Mouse (Mus musculus): ENCODE data around the gene Vcl. TPM values are rescaled to one million over a fixed set of nuclear protein-coding genes. Genes with fewer than 3 reads are reported as not detected.

Gene Vcl
- total and polyA plus RNA-seq, 3 experiments: 62.4 to 103 (median 102) TPM

DNA sequence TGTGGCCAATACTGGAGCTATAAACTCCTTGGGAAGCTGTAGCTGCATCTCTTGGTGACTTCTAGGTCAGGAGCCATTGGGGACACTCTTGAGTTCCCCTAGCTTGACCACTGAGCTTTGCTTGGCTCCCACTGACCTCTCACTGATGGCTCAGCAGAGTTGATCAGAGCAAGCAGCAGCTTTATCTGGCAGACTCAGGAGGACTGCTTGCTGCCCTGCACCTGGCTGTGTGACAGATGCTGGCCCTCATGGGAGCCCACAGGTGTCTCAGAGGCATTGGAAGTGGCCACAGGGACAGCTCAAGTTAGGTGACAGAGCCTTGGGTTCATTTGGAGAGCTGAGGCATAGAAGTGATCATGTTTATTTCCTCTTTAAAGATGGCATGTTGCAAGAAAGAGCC lies 98.3 kb downstream of the Vcl start:
- Histone ChIP-seq H3K4me3 (no peak overlapping the region), H3K27me3 (ENCODE audit: control insufficient read depth, insufficient read depth, low read length) (no peaks in the 10 kb centered on the region), H3K4me1 (ENCODE audit: control insufficient read depth, insufficient read depth, low read length) (peaks cover 3% of the 10 kb centered on the region), H3K36me3 (ENCODE audit: control insufficient read depth, insufficient read depth, low read length) (peaks cover 26% of the 10 kb centered on the region), H3K27ac (no peak overlapping the region), H3K9ac (ENCODE audit: low read depth, low read length) (no peak overlapping the region), H3K79me2 (replicated peaks; ENCODE audit: control insufficient read depth, insufficient read depth, low read length) (no peaks in the 10 kb centered on the region; the same call in 1 of the 2 replicates)
- intact Hi-C loops (cut with DNase I): loop anchor here (10.0 kb wide), 1 partner anchor 223 kb away; no protein-coding TSS in a partner anchor
- DNase-seq: no peak
- no peak for TF ChIP-seq CTCF (IDR thresholded peaks at IDR 0.05)
- no peak for TF ChIP-seq EP300 (IDR thresholded peaks at IDR 0.05; ENCODE audit: insufficient read depth, low read depth, low read length)
- TF ChIP-seq POLR2A (IDR thresholded peaks at IDR 0.05; ENCODE audit: insufficient read depth, low read depth, low read length): no peak

DNA sequence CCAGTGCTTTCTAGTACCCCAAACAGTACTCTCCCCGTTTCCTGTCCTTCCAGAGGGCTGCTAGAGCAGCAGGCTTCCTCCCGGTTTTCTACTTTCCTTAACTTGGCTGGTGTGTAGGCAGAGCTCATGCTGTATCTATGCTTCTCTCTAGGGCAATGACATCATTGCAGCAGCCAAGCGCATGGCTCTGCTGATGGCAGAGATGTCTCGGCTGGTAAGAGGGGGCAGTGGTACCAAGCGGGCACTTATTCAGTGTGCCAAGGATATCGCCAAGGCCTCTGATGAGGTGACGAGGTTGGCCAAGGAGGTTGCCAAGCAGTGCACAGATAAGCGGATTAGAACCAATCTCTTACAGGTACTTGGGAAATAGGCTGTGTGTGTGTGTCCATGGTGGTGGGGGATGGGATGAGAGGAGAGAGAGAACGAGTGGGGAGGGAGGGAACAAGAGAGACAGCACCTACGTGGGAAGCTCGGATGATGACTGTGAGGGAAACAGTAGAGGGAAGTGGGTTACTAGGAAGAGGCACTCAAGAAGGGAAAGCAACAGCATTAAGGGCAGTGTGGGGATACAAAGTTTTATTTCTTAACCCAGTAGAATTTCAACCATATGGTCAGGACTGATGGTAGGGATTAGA lies 99.9 kb downstream of the Vcl start:
- Histone ChIP-seq H3K4me1 (ENCODE audit: control insufficient read depth, insufficient read depth, low read length) (peaks cover 4% of the 10 kb centered on the region), H3K36me3 (ENCODE audit: control insufficient read depth, insufficient read depth, low read length) (peaks cover 40% of the 10 kb centered on the region), H3K79me2 (replicated peaks; ENCODE audit: control insufficient read depth, insufficient read depth, low read length) (no peaks in the 10 kb centered on the region), H3K4me3 (no peak overlapping the region), H3K9ac (ENCODE audit: low read depth, low read length) (no peak overlapping the region), H3K27me3 (ENCODE audit: control insufficient read depth, insufficient read depth, low read length) (no peaks in the 10 kb centered on the region), H3K27ac (no peak overlapping the region)
- TF ChIP-seq EP300 (IDR thresholded peaks at IDR 0.05; ENCODE audit: insufficient read depth, low read depth, low read length) (no peak), CTCF (IDR thresholded peaks at IDR 0.05) (no peak), POLR2A (IDR thresholded peaks at IDR 0.05; ENCODE audit: insufficient read depth, low read depth, low read length) (no peak)
- intact Hi-C loops (cut with DNase I): loop anchor here (10.0 kb wide), 1 partner anchor 224 kb away; no protein-coding TSS in a partner anchor
- no peak for DNase-seq
- WGBS: 60% methylated on average over 11 of the region's 11 CpGs

DNA sequence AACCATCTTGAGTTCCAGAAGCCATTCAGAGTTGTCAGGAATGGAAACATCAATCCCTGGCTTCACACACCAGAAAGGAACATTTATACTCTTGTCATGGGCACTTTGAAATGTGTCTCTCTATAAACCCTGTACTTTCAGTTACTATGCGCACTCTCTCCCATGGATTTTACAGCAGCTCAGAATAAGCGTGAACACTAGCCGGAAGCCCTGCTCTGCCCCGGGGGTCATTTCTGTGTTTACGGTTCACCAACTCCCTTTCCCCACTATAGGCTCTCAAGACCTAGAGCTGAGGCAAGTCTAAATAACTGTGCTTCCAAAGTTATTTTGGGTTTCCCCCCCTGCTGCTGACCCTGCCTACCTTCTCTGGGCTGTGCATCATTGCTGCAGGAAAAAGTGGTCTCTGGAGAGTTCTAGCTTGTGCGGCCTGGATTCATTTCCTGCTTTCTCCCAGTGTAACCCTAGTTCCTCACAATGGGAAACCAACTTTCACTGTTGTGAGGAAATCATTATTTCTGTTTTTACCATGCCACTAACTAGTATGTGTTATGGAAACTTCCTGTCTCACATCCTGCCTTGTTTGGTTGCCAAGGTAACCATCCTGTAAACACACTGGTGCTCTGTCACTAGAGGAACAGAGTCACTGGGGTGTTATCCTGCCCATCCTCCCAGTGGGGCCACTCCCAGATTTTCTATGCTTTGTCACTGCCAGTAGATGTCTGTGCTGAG lies 102.7 kb downstream of the Vcl start:
- peak; percentile 47 to 80 for DNase-seq
- Histone ChIP-seq H3K4me3 (no peak overlapping the region), H3K79me2 (replicated peaks; ENCODE audit: control insufficient read depth, insufficient read depth, low read length) (no peaks in the 10 kb centered on the region), H3K27ac (peak overlapping the region; percentile 80), H3K27me3 (ENCODE audit: control insufficient read depth, insufficient read depth, low read length) (no peaks in the 10 kb centered on the region), H3K4me1 (ENCODE audit: control insufficient read depth, insufficient read depth, low read length) (peaks cover 4% of the 10 kb centered on the region), H3K36me3 (ENCODE audit: control insufficient read depth, insufficient read depth, low read length) (peaks cover 38% of the 10 kb centered on the region), H3K9ac (ENCODE audit: low read depth, low read length) (no peak overlapping the region)
- intact Hi-C loops (cut with DNase I): loop anchor here (2.0 kb wide), 1 partner anchor 15 kb away; no protein-coding TSS in a partner anchor
- TF ChIP-seq EP300 (IDR thresholded peaks at IDR 0.05; ENCODE audit: insufficient read depth, low read depth, low read length): no peak
- 0 out of 2 replicates have a peak, but pooled peaks have one; percentile 17 for TF ChIP-seq CTCF (IDR thresholded peaks at IDR 0.05)
- 49% methylated on average over 6 of the region's 6 CpGs for WGBS

DNA sequence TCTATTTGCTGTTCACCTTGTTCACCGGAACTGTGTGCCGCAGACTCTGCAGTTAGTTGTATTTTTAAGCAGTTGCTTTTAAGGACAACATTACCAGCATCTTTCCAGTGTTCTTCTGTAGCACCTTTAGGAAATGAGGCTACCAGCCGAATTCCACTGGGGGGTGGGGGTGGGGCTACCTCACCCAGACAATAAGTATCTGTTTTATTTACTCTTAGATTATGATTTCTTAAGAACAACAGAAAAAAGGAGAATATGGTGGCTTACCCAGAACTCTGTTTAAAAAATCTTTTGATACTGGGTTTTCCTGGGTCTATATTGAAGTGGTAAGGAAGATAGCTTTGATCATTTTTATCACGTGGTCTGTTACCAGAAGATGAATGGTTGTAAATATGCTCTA lies 105.1 kb downstream of the Vcl start:
- H3K27ac ChIP-seq: no peak overlapping the region
- WGBS: 71% methylated on average over 4 of the region's 4 CpGs
- H3K9ac ChIP-seq (ENCODE audit: low read depth, low read length): no peak overlapping the region
- no peaks in the 10 kb centered on the region for H3K79me2 ChIP-seq (replicated peaks; ENCODE audit: control insufficient read depth, insufficient read depth, low read length)
- TF ChIP-seq EP300 (IDR thresholded peaks at IDR 0.05; ENCODE audit: insufficient read depth, low read depth, low read length) (no peak), POLR2A (IDR thresholded peaks at IDR 0.05; ENCODE audit: insufficient read depth, low read depth, low read length) (no peak)
- DNase-seq: no peak
- H3K4me1 ChIP-seq (ENCODE audit: control insufficient read depth, insufficient read depth, low read length): peaks cover 4% of the 10 kb centered on the region
- no peaks in the 10 kb centered on the region for H3K27me3 ChIP-seq (ENCODE audit: control insufficient read depth, insufficient read depth, low read length)
- intact Hi-C loops (cut with DNase I): no loop called here
- no peak overlapping the region for H3K4me3 ChIP-seq
- peaks cover 33% of the 10 kb centered on the region for H3K36me3 ChIP-seq (ENCODE audit: control insufficient read depth, insufficient read depth, low read length)

DNA sequence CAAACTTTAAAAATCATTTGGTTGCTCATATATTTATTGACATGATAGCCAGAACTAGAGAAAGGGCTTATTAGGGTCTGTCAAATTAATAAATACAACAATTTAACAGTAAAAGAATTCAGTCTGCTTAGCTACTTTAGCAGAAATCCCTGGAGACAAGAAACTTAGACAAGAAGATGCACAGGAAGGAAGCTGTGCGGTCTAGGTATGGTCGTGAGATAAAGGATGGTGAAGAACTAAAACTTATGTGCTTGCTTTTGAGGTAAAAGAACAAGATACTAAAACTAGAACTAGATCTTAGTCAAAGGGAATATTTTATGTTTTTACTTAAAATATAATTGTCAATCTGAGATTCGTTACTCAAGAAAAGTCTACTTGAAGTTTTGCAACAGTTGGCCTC lies 105.6 kb downstream of the Vcl start:
- Histone ChIP-seq H3K36me3 (ENCODE audit: control insufficient read depth, insufficient read depth, low read length) (peaks cover 38% of the 10 kb centered on the region), H3K4me3 (no peak overlapping the region), H3K9ac (ENCODE audit: low read depth, low read length) (no peak overlapping the region), H3K27ac (no peak overlapping the region), H3K27me3 (ENCODE audit: control insufficient read depth, insufficient read depth, low read length) (no peaks in the 10 kb centered on the region), H3K79me2 (replicated peaks; ENCODE audit: control insufficient read depth, insufficient read depth, low read length) (no peaks in the 10 kb centered on the region), H3K4me1 (ENCODE audit: control insufficient read depth, insufficient read depth, low read length) (peaks cover 4% of the 10 kb centered on the region)
- no peak for DNase-seq
- TF ChIP-seq EP300 (IDR thresholded peaks at IDR 0.05; ENCODE audit: insufficient read depth, low read depth, low read length): no peak
- TF ChIP-seq POLR2A (IDR thresholded peaks at IDR 0.05; ENCODE audit: insufficient read depth, low read depth, low read length): no peak
- TF ChIP-seq CTCF (IDR thresholded peaks at IDR 0.05): no peak
- intact Hi-C loops (cut with DNase I): no loop called here
- 64% methylated on average over 3 of the region's 3 CpGs for WGBS

DNA sequence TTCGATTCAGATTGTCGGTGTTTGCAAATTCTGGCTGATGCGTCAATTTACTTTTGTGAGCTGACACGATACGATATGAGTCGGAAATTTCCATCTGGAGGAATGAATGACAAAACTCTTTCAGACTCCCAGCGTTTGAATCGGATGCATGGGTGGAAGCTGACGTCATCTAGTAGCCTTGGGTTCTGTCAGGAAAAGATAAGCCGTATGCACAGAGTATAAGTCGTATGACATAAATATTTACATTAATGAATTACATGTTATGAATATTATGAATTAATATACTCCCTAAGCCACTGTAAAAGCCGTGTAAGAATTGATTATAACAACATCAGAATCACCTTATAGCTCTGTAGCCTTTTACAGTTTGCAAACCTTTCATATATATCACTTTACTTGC lies 109.9 kb downstream of the Vcl start:
- Histone ChIP-seq H3K27ac (no peak overlapping the region), H3K27me3 (ENCODE audit: control insufficient read depth, insufficient read depth, low read length) (no peaks in the 10 kb centered on the region), H3K4me1 (ENCODE audit: control insufficient read depth, insufficient read depth, low read length) (peaks cover under 1% of the 10 kb centered on the region), H3K79me2 (replicated peaks; ENCODE audit: control insufficient read depth, insufficient read depth, low read length) (no peaks in the 10 kb centered on the region; the same call in 1 of the 2 replicates), H3K4me3 (no peak overlapping the region), H3K9ac (ENCODE audit: low read depth, low read length) (no peak overlapping the region), H3K36me3 (ENCODE audit: control insufficient read depth, insufficient read depth, low read length) (peaks cover 11% of the 10 kb centered on the region)
- TF ChIP-seq CTCF (IDR thresholded peaks at IDR 0.05): no peak
- no peak for TF ChIP-seq EP300 (IDR thresholded peaks at IDR 0.05; ENCODE audit: insufficient read depth, low read depth, low read length)
- no peak for TF ChIP-seq POLR2A (IDR thresholded peaks at IDR 0.05; ENCODE audit: insufficient read depth, low read depth, low read length)
- DNase-seq: no peak
- 33% methylated on average over 12 of the region's 12 CpGs for WGBS
- intact Hi-C loops (cut with DNase I): no loop called here

All from heart, adult 2 months (tissue).